Mouse (Mus musculus): ENCODE measurements around the gene Mkln1. TPM values are rescaled to one million over a fixed set of nuclear protein-coding genes. Genes with fewer than 3 reads are reported as not detected.

Gene Mkln1
- total RNA-seq, 2 experiments from 2014 or later, result 125 to 126 TPM

DNA sequence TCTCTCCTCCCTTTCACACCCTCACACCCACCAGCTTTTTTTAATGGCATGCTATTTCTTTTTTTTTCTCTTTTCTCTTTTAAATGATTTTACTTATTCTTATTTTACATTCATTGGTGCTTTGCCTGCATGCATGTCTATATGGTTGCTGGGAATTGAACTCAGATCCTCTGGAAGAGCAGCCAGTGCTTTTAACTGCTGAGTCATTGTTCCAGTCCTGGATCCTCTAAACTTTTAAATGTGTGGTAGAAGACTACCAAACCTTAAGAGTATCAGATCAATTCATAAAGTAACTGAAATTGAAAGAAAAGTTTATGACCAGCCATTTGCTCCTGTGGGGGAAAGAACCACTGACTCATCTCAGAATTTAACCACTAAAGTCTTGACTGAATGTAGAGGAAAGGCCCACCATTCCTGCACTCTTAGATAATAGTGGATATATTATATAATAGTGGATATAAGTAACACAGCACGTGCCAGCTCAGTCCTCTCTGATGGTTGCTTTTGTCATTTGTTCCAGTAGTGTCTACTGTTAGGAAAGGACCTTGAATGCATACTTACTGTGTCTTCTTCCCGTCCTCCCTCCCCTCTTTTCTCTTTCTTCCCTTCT, 96.7 kb downstream of the Mkln1 start:
- intact Hi-C loops (cut with DNase I), result no loop called here
- DNase-seq (ENCODE audit: extremely low spot score in 1 of 2, low spot score in 2 of 2), result no peak

DNA sequence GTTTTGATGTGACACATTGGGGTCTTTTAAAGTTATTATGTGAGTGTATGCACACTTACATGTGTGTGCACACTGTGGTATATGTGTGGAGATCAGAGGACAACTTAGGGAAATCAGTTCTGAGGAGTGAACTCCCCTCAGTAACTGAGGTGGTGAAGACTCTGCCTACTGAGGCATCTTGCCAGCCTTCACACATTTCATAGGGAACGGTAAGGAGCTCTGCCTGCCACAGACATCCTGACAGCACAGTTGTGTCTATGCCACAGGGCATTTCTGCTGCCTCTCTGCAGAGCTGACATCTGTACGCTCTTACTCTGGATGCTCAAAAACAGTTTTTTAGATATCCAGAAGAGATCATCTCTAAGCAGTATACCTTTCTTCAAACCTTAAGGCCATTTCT, 97.7 kb downstream of the Mkln1 start:
- DNase-seq (ENCODE audit: extremely low spot score in 1 of 2, low spot score in 2 of 2), result no peak
- intact Hi-C loops (cut with DNase I), result no loop called here

DNA sequence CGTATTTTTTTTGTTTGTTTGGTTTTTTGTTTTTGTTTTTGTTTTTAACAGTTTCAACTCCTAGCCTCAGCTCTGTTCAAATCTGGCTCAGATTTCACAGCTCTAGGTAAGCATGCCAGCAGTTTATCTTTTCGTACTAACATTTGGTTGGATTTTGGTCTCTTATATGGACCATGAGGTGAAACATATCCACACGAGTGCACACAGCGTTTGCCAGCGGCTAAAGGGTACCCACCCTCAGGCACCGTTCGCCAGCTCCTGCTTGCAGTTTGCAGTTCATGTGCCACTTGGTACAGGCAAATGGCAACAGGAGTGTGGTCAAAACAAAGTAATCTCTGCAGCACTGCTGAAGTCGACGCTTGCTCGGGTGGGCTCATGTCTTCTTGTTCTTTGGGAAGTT, 101.3 kb downstream of the Mkln1 start:
- no peak for DNase-seq (ENCODE audit: extremely low spot score in 1 of 2, low spot score in 2 of 2)
- intact Hi-C loops (cut with DNase I), result no loop called here

DNA sequence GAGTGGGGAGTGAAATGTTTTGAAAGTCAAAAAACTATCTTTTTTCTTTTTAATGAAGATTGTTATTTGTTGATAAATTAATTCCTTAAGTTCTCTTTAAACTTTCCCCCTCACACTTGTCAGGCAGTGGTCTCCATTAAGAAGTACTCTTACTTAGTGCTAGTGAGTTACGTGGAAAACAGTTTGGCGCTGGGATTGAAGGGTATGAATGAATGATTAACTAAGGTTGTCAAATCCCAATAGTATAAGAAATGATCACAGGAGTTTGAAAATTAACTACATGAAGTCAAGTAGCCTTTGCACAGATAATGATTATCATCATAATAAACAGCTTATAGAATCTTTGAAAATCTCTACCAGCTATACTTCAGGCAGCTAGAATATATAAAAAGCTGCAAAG, 101.7 kb downstream of the Mkln1 start:
- no peak for DNase-seq (ENCODE audit: extremely low spot score in 1 of 2, low spot score in 2 of 2)
- intact Hi-C loops (cut with DNase I), result no loop called here

DNA sequence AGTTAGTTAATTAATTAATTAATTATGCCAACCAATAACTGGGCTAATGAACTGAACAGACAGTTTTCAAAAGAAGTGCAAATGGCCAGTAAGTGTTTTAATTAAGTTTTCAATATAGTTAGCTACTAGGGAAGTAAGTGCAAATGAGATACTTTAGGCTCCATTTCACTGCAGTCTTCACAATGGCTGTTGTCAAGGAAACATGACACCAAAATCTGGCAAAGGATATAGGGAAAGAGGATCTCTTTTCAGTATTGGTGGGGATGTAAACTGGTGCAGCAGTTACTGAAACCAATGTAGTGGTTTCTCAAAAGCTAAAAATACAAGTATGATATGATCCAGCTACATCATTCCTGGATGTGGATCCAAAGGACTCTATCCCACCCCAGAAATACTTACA, 102.2 kb downstream of the Mkln1 start:
- intact Hi-C loops (cut with DNase I), result no loop called here
- DNase-seq (ENCODE audit: extremely low spot score in 1 of 2, low spot score in 2 of 2), result no peak

DNA sequence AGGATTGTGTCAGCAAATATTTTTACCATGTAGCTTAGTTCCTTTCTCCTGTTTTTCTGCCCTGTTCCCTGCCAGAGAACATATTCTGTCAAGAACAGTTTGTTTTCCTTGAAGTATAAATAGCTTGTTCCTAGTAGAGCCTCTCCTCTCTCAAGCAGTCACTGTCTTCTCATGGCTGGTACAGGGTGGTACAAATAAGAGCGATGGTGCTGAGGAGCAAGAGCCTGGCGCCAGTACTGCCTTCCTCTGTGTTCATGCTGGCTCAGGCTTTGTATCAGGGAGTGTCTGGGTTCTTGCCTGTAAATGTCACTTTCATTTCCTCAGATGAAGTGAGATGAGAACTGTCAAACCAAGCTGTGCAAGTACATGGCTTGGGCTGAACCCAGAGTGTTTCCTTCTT, 104.1 kb downstream of the Mkln1 start:
- no peak for DNase-seq (ENCODE audit: extremely low spot score in 1 of 2, low spot score in 2 of 2)

DNA sequence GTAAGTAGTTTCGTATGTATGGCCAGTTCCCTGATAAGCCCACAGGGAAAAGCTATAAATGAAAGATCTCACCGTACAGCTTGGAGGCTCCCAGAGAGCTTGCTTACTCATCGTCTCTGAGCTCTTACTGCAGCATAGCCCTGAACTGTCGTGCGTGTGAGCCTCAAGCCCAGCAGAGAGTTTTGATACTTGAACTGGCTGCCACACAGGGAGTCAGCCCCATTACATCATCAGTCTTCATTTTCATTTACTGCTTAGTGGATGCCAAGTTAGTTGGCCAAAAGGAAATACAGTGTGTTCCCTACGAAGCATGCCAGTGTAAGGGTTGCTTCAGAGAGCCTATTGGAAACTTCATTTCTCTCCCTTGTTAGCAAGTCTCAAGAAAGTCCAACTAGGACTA, 115.2 kb downstream of the Mkln1 start:
- DNase-seq (ENCODE audit: extremely low spot score in 1 of 2, low spot score in 2 of 2), result no peak
- intact Hi-C loops (cut with DNase I), result no loop called here

More for the DNA sequence above, 104.1 kb downstream of the Mkln1 start:
- intact Hi-C loops (cut with DNase I), result no loop called here

DNA sequence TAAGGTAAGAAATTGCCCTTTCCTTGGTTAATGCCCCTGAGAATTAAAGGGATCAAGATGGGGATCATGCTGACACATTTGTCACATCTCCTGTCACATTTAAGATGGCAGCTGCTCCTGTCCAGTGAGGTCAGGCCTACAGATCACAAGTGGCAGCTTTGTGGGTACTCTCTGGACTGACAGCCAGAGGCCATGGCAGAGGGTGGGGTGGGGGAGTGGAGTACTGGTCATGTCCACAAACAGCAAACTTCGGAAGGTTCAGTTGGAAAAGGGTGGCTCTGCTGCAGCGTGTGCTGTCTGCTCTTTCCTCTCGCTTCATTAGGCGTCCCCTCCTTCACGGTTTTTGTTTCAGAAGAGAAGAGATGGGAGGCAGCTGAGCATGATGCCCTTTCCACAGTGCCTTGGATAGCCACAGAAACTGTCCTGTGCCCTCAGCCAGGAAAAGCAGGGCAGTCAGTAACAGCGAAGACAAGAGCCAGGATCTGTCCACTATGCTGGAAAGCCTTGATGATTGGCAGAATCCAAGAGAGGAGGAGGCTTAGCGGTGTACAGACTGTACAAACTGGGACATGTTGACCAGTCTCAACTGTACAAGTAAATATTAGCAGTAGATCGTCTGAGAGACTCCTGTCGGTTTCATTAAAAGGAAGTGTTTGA, 119.3 kb downstream of the Mkln1 start:
- intact Hi-C loops (cut with DNase I), result no loop called here
- DNase-seq (ENCODE audit: extremely low spot score in 1 of 2, low spot score in 2 of 2), result no peak

DNA sequence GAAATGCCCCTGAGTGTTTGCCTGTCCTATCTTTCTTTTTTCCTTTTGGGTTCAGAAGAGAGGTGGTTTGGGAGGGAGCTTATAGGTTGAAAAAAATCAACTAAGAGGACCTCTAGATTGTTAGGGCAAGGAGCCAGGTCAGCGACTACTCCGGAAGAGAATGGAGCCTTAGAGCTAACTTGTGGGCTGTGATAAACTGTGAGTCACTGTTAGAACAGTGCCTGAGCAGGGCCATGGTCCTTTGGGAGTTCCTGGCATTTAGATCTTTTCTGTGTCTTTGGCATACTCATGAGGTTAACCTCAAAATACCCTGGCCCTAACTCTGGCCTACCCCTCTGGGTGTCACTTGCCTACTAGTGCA, 119.8 kb downstream of the Mkln1 start:
- intact Hi-C loops (cut with DNase I), result no loop called here
- DNase-seq (ENCODE audit: extremely low spot score in 1 of 2, low spot score in 2 of 2), result no peak

DNA sequence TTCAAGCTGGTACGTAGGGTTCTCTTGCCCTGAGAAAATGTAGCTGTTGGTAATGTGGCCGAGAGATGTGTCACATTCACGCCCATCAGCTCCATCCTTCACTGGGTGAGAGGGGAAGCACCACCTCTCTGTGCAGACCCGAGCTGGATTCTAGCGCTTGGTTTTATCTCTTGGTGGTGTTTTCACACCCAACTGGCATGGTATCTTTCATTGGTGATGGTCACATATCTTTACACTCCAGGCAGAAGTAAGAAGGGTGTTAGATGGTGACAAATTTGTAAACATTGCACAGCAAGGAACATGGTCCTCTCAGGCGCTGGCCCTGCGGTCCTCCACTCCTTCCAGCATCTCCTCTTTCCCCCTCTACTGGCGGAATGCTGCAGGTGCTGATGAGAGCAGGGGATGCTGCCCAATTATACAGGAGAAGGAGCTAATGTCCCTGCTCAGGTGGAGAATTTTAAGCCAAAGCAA, 120.5 kb downstream of the Mkln1 start:
- intact Hi-C loops (cut with DNase I), result no loop called here
- peak in 1 of 2 experiments; percentile 57 for DNase-seq (ENCODE audit: extremely low spot score in 1 of 2, low spot score in 2 of 2)

DNA sequence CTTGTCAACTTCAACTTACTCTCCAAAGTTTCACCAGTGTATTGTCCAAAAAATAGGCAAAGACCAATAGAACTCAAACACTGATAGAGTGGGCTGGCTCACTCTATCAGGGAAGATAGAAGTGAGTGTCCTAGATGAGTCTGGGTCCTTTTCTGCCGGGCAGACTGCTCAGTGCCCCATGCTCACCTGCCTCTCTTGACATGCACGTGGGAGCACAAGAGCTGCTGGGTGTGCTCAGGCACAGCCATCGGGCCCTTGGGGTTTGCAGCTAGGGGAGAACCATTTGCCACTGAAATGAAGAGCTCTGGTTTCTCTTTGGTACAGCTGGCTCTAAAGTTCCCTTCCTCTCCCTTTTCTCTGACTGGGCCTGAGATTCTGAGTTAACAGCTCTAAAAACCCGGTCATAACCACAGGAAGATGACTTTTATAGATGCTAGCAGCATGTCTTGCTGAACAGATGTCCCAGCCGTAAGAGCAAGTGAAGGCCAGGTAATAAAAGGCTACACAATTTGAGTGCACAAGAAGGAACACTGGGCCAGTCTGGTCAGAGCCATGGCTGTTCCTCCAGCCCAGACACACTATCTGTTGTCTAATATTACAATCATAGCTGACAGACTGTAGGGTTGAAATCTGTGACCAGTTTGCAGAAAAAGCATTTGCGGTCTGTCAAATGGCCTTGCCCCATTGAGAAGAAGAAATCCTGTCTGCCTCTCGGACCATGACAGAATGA, 122.1 kb downstream of the Mkln1 start:
- intact Hi-C loops (cut with DNase I), result no loop called here
- no peak for DNase-seq (ENCODE audit: extremely low spot score in 1 of 2, low spot score in 2 of 2)

DNA sequence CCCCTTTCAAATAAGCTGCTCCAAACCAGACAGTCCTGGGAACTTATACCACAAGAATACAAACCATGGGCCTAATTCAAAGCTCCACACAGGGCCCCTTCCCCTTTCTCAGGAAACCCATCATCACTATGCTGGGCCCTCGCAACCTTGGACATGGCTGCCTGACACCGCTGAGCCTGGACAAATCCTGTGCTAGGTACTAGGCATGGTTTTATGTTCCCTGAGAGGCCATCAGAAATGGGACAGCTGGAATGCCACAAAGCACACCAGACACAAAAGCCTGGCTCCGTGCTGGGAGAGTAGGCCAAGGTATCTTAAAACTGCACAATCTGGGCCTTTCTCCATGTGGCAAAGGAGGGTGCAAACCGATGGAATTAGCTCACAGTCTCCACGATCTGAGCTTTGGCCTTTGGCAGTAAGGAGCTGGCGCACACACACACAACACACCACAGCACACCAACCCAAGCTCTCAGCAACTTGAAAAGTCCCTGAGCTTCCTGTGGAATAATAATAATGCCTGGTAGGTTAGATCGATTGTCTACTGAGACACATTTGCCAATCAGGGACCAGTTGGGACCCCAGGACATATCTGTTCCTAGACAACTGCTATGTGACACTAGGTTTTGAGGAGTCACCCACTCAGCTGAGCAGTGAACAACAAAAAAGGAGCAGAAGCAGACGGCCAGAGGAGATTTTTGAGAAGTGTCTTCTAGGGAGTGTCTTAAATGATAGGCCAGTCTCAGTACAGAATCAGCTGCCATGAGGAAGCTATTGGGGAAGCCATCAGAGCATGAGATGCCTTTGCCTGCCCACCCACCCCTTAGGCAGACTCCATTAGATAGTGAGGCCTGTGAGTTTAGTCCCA, 123.2 kb downstream of the Mkln1 start:
- intact Hi-C loops (cut with DNase I), result no loop called here

DNA sequence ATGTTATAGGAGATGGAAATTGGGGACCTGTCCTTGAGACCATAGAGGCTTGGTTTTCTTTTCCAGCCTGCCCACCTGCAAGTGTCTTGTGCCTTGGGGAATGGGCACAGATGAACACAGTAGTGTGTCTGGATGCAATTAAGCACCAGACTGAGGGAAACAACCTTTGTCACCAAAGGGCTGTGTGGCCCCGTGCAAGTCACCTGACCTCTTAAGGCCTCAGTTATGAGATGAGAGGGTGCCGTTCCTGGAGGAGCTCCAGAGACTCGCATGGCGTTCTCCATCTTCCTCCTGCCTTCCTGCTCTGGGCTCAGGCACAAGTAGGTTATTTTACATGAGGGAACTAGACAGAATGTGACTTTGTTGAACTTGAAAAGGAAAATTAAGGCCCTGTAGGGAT, 123.9 kb downstream of the Mkln1 start:
- intact Hi-C loops (cut with DNase I), result no loop called here
- no peak for DNase-seq (ENCODE audit: extremely low spot score in 1 of 2, low spot score in 2 of 2)

More for the DNA sequence above, 123.2 kb downstream of the Mkln1 start:
- no peak for DNase-seq (ENCODE audit: extremely low spot score in 1 of 2, low spot score in 2 of 2)

DNA sequence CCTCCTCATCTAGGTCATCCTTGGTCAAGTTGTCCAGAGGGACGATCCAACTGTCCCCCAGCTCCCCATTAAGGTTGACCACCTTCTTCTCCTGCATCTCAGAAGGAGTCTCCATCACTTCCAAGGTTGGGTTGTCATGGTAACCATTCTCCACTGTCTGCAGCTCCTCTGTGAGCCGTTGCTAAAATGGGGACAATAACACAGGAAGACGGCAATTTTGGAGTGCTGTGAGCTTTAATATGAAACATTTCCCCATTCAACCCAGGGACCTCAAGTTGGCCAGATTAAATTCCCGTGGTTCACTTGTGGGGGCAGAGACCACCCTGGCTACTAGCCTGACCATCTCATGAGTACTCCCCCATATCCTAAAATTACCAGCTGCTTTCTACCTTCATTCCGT, 124.5 kb downstream of the Mkln1 start:
- DNase-seq (ENCODE audit: extremely low spot score in 1 of 2, low spot score in 2 of 2), result peak in 1 of 2 experiments; percentile 64
- intact Hi-C loops (cut with DNase I), result no loop called here

DNA sequence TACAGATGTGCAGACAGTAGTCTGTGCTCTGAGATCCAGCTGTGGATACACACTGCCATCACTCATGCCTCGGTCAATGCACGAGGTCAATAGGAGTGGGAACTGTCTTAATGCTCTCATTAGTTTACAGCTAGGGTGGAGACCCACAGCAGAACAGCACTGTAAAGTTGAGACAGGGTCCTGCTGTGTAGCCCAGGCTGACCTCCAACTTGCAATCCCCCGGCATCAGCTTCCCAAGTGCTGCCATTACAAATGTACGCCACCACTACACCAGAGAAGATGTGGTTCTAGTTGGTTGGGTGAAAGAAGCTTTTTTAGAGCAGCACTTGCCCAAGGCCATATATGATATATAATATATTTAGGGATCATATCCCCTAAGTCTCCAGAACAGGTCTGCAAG, 125.1 kb downstream of the Mkln1 start:
- intact Hi-C loops (cut with DNase I), result no loop called here
- no peak for DNase-seq (ENCODE audit: extremely low spot score in 1 of 2, low spot score in 2 of 2)

DNA sequence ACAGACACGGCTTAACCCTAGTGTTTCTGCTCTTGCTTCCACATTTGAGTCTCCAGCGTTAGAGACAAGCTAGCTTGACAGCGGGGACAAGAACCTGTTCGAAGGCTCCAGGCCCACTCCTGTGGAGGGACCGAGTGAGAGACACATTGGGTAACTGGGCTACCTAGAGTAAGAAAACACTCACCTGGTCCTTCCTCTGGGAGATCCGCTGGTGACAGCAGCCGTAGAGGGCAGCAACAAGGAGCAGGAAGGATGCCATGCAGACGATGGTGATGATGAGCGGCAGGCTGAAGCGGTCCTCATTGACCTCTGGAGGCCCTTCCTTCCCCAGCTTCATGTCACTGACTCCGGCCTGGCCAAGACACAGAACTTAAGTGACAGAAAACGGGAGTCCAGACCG, 125.6 kb downstream of the Mkln1 start:
- DNase-seq (ENCODE audit: extremely low spot score in 1 of 2, low spot score in 2 of 2), result no peak
- intact Hi-C loops (cut with DNase I), result no loop called here

DNA sequence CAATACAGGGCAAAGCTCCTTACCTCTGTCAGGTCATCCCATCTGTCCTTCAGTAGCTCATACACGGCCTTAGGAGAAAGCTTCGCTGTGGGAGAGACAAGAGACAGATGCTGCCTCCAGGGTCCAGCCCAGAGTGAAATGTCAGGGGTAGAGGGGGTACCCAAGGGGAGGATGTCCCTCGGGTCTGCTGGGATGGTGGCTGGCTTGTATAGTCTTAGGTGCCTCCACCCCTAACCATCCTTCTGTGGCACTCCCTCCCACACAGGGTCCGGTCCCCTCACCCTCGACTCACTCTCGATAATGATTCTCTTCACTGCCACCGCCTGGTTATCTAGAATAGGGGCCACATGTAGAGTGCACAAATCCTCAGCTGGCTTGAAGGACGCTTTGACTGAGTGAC, 126.1 kb downstream of the Mkln1 start:
- intact Hi-C loops (cut with DNase I), result loop anchor here (1.0 kb wide), 1 partner anchor 115 kb away; no protein-coding TSS in a partner anchor
- DNase-seq (ENCODE audit: extremely low spot score in 1 of 2, low spot score in 2 of 2), result no peak

DNA sequence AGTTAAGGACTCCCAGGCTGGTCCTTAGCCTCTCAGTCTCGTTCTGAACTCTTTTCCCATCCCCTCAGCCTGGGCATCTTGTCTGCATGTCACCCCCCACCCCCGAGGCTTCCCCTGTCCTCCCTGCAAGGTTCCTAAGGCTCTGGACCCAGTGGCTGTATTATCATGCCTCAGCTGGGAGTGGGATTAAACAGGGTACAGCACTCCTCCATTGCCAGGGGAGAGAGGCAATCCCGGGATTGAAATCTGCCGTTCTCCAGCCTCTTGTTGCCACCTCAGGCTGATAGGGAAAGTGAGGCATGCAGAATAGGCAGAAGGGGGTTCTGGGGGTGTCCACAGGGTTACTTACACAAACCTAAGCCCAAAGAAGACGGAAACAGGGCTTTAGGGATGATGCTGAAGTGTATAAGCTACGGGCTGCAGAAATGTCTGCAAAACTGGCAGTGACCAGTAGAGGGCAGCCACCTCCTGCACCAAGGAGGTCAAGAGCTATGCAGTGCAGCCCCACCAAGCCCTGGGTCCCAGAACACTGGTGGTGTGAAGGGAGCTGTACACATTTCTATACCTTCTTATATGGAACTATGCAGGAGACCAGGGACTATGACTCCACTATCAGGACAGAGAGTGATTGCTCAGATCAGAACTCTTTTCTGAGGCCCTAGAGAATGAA, 126.8 kb downstream of the Mkln1 start:
- peak; percentile 36 to 66 for DNase-seq (ENCODE audit: extremely low spot score in 1 of 2, low spot score in 2 of 2)
- intact Hi-C loops (cut with DNase I), result loop anchor here (1.0 kb wide), 1 partner anchor 114 kb away; no protein-coding TSS in a partner anchor

DNA sequence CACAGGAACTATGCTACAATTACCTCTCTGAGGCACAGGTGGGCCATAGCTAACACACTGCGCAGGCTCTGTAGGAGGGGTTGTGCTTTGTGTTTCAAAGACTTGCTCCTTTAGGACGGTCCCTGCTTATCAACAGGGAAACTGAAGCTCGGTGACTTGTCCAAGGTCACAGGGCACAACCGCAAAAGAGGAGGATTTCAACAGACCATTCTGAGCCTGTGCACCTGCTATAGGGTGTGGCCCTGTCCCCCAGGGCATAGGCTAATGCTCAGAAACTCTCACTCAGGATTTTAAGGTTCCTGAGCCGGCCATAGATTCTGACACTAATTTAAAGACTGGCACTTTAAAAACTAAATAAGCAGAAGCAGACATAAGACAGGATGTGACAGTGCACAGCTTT, 128.4 kb downstream of the Mkln1 start:
- intact Hi-C loops (cut with DNase I), result no loop called here
- DNase-seq (ENCODE audit: extremely low spot score in 1 of 2, low spot score in 2 of 2), result no peak

Data from left cerebral cortex, postnatal 10 days (tissue).